Mouse (Mus musculus): ENCODE measurements at regions not wholly inside any gene's neighbourhood (a gene's known extent, or its start where the extent isn't known, plus 50 kb on each side); places are given as distances from the start of the nearest gene placed in this dataset.

DNA sequence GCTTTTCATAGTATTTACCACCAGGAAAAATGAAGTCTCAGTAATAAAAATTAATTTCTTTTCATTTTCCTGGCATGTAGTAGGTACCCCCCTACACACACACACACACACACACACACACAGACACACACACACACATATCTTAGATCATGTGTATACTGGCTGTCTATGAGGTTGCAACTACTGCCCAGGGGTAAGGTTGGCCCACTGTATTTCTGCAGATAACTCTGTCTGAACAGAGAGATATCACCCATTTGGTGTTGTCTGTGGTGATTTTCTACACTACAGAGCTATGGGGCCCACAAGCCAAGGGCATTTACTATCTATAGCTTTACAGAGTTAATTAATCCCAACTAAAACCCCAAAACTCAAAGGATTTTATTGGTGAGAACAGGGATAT, 188.9 kb downstream of the Car2 start:
- H3K36me3 ChIP-seq: no peaks in the 10 kb centered on the region
- no peaks in the 10 kb centered on the region for H3K9me3 ChIP-seq
- H3K4me1 ChIP-seq: no peaks in the 10 kb centered on the region
- H3K27ac ChIP-seq: no peak overlapping the region
- H3K9ac ChIP-seq: no peak overlapping the region
- ATAC-seq (ENCODE audit: insufficient number of reproducible peaks, insufficient read depth, low FRiP score, low TSS enrichment, low read depth): no peak
- H3K27me3 ChIP-seq: no peaks in the 10 kb centered on the region
- H3K4me2 ChIP-seq: no peak overlapping the region
- no peak overlapping the region for H3K4me3 ChIP-seq

DNA sequence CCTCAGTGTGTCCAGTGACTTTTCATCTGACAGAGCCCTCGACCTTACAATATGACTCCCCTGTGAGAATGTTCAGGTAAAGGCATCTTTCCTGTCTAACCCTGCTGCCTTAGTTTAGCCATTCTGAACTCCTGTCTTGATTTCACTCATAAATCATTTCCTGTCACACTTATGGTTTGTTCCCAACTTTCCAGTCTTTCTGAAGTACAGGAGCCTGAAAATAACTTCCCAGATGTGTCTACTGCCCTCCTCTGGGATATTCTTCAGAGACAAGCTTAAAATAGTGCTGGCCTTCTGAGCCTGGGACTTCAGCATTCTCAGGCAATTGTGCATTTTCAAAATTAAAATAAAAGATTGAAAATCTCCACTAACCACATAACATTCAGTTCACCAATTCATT, 204.1 kb downstream of the Car2 start:
- Histone ChIP-seq H3K4me2 (no peak overlapping the region), H3K4me1 (no peaks in the 10 kb centered on the region), H3K27me3 (no peaks in the 10 kb centered on the region), H3K9ac (no peak overlapping the region), H3K27ac (no peak overlapping the region), H3K36me3 (no peaks in the 10 kb centered on the region), H3K9me3 (no peaks in the 10 kb centered on the region), H3K4me3 (no peak overlapping the region)
- ATAC-seq (ENCODE audit: insufficient number of reproducible peaks, insufficient read depth, low FRiP score, low TSS enrichment, low read depth): no peak
- WGBS: 74% methylated on average over 1 of the region's 1 CpGs

DNA sequence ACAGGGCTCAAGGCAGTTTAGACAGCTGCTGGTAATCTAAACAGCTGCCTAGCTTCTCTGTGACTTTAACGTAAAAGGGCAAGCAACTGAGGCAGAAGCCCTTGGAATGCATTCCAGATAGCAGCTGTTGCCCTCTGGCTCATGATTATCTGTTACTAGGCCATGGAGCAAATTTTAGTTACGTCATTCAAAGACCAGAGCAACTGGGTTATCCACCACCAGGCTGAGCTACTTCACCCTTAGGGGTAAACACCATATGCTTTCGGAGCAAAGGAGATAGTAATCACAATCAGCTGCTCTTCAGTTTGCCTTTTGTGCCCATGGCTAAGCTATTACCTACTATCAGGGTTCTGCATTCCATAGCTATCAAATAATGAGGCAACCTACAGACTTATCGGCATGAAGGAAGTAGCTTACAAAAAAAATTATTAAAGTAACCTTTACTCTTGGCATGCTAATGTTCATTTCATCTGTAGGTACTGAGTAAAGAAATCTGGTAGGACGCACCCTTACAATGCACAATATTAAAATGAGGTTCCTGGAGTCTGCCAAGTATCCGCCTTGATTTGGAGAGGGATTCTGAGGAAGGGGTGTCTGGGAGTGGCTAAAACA, 212.2 kb downstream of the Car2 start:
- ATAC-seq (ENCODE audit: insufficient number of reproducible peaks, insufficient read depth, low FRiP score, low TSS enrichment, low read depth): no peak
- WGBS: 36% methylated on average over 6 of the region's 6 CpGs
- no peaks in the 10 kb centered on the region for H3K4me1 ChIP-seq
- H3K36me3 ChIP-seq: no peaks in the 10 kb centered on the region
- no peaks in the 10 kb centered on the region for H3K27me3 ChIP-seq
- no peak overlapping the region for H3K9ac ChIP-seq
- H3K27ac ChIP-seq: no peak overlapping the region
- no peak overlapping the region for H3K4me2 ChIP-seq
- H3K9me3 ChIP-seq: no peaks in the 10 kb centered on the region
- no peak overlapping the region for H3K4me3 ChIP-seq

DNA sequence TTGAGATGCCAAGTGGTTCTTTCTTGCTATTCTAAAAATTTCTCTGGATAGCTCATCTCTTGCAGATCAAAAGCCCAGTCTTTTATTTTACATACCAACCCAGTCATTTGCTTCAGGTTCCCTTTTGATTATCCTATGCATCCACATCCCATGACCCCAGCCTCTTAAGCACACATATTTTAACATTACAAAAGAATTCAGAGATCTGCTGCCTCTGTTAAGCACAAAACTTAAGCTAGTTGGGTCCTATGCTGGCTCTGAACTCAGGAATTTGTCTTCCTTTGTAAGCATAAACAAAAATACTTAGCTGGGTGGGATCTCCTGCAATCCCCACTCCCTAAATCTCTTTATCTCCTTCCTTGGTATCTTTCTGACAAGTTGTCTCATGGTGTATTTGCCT, 212.9 kb downstream of the Car2 start:
- no peak for ATAC-seq (ENCODE audit: insufficient number of reproducible peaks, insufficient read depth, low FRiP score, low TSS enrichment, low read depth)
- no peak overlapping the region for H3K27ac ChIP-seq
- H3K9ac ChIP-seq: no peak overlapping the region
- no peaks in the 10 kb centered on the region for H3K36me3 ChIP-seq
- H3K4me1 ChIP-seq: no peaks in the 10 kb centered on the region
- H3K27me3 ChIP-seq: no peaks in the 10 kb centered on the region
- H3K4me3 ChIP-seq: no peak overlapping the region
- no peaks in the 10 kb centered on the region for H3K9me3 ChIP-seq
- no peak overlapping the region for H3K4me2 ChIP-seq

DNA sequence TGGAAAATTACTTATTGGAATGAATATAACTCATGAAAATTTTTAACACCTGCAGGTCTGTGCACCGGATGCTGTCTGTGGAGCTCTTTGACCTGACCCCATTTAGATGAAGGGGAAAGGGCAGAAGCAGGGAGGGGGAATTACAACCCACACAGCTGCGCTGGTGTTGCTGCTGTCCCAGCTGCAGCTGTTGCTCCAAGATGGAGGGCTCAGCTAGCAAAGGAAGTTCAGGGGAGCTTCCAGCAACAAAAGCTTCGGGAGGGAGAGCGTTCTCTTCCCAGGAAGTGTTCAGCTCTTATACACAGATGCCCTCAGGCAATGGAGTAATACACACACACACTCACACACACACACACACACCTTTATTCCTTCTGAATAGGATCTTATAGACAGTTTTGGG, 219.6 kb downstream of the Car2 start:
- no peak overlapping the region for H3K4me3 ChIP-seq
- H3K9me3 ChIP-seq: no peaks in the 10 kb centered on the region
- H3K27me3 ChIP-seq: no peaks in the 10 kb centered on the region
- 17% methylated on average over 4 of the region's 4 CpGs for WGBS
- no peak overlapping the region for H3K27ac ChIP-seq
- H3K4me2 ChIP-seq: no peak overlapping the region
- no peak for ATAC-seq (ENCODE audit: insufficient number of reproducible peaks, insufficient read depth, low FRiP score, low TSS enrichment, low read depth)
- no peak overlapping the region for H3K9ac ChIP-seq
- no peaks in the 10 kb centered on the region for H3K36me3 ChIP-seq
- no peaks in the 10 kb centered on the region for H3K4me1 ChIP-seq

DNA sequence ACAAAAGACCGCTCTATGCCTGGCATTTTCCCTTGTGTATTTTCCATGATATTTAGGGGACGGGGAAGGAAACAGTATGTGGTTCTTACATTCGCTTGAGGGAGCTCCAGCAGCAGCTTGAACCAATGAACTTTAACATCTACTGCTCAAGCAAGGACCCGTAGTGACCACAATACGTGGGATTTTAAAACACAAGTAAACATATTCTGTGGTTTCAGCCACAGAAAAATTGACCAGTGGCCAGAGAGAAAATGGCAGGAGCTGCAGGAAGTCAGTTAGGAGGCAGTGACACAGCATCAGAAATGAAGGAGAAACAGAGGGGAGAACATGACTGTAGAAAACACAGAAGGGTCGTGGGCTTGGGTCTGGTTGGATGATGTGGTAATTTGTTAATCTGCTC, 220.2 kb downstream of the Car2 start:
- H3K4me1 ChIP-seq: no peaks in the 10 kb centered on the region
- no peaks in the 10 kb centered on the region for H3K27me3 ChIP-seq
- no peak for ATAC-seq (ENCODE audit: insufficient number of reproducible peaks, insufficient read depth, low FRiP score, low TSS enrichment, low read depth)
- no peak overlapping the region for H3K9ac ChIP-seq
- H3K4me3 ChIP-seq: no peak overlapping the region
- H3K9me3 ChIP-seq: no peaks in the 10 kb centered on the region
- no peak overlapping the region for H3K27ac ChIP-seq
- 79% methylated on average over 6 of the region's 6 CpGs for WGBS
- H3K4me2 ChIP-seq: no peak overlapping the region
- no peaks in the 10 kb centered on the region for H3K36me3 ChIP-seq

DNA sequence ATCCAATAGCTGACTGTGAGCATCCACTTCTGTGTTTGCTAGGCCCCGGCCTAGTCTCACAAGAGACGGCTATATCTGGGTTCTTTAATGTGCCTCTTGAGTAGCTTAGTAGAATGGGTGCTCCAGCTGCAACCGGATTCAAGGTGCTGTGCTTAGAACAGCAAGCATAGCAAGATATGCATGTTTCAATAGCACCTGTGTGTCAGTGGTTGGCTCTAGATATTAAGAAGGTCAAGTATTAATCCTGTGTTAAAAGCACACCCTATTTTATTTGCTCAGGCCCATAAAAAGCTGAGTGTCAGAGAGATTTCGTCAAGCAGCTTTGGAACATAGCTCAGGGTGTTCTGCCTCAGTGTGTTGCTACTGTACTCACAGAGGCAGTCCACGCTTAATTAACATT, 221.2 kb downstream of the Car2 start:
- no peak for ATAC-seq (ENCODE audit: insufficient number of reproducible peaks, insufficient read depth, low FRiP score, low TSS enrichment, low read depth)
- no peaks in the 10 kb centered on the region for H3K9me3 ChIP-seq

DNA sequence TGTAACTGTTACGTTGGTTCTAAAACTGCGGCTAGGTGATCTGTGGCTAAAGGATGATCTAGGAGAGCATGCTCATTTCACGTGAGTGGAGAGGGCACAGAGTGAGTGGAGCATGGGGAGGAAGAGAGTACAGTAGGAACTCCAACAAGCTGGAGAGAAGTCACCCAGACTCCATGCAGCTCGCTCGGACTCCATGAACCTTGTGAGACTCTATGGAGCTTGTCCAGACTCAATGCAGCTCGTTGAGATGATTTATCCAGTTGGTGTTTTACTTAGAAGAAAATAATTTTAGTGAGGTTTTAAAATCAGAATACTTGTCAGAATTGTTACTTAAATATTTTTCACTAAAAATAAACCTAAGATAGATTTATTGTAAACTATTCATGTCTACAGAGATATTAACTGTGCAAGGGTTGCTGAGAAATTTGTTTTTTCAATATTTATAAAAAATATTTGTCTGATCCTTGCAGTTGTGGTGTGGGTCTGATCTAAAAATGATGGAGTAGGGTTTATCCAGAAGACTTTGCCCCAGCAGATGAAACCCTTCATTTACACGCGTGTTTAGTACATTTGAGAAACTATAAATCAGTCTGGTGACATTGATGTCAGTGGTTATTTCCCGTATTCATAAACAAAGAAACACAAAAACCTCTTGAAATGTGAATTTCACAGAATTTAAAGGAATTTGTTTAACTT, 222.3 kb downstream of the Car2 start:
- H3K9me3 ChIP-seq: no peaks in the 10 kb centered on the region
- H3K36me3 ChIP-seq: no peaks in the 10 kb centered on the region
- H3K4me2 ChIP-seq: no peak overlapping the region
- H3K27me3 ChIP-seq: no peaks in the 10 kb centered on the region
- no peak overlapping the region for H3K27ac ChIP-seq
- H3K9ac ChIP-seq: no peak overlapping the region
- 90% methylated on average over 9 of the region's 9 CpGs for WGBS
- H3K4me3 ChIP-seq: no peak overlapping the region
- no peaks in the 10 kb centered on the region for H3K4me1 ChIP-seq
- ATAC-seq (ENCODE audit: insufficient number of reproducible peaks, insufficient read depth, low FRiP score, low TSS enrichment, low read depth): no peak

More for the DNA sequence above, 221.2 kb downstream of the Car2 start:
- Histone ChIP-seq H3K9ac (no peak overlapping the region), H3K4me3 (no peak overlapping the region), H3K4me2 (no peak overlapping the region), H3K36me3 (no peaks in the 10 kb centered on the region), H3K4me1 (no peaks in the 10 kb centered on the region), H3K27me3 (no peaks in the 10 kb centered on the region), H3K27ac (no peak overlapping the region)
- 92% methylated on average over 5 of the region's 5 CpGs for WGBS

DNA sequence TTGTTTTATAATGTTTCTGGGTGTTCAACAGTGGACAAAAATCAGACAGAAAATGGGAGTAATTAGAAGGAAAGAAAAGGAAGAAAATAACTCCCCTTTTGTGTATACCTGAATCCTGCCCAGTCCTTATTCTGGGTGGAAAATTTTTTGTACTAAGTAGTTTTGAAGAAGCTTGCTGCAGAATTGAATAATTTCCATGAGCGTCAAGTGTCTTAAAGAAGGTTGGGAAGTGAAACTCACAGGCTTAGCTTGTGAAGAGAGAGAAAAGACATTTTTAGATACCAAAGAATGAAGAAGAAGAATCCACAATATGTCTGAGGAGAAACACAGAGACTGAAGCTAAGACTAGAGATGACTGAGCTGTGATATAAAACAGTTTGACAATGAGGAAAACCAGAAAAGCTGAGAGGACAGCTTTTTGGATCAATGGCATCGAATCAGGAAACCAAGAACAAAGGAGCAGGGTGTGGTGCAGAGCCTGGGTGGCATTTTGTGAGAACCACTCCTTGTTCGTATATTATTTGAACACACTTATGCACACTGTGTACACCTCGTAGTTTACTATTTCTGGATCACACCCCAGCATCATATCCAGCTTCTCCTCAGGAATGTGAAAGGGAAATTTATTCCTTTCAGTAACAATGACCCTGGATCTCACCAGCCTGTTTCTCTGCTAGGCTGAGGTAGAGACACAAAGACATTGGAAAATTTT, 221.9 kb downstream of the Gm9733 start:
- no peaks in the 10 kb centered on the region for H3K4me1 ChIP-seq
- no peak overlapping the region for H3K4me2 ChIP-seq
- no peaks in the 10 kb centered on the region for H3K36me3 ChIP-seq
- ATAC-seq (ENCODE audit: insufficient number of reproducible peaks, insufficient read depth, low FRiP score, low TSS enrichment, low read depth): no peak
- no peaks in the 10 kb centered on the region for H3K27me3 ChIP-seq
- WGBS: 75% methylated on average over 4 of the region's 4 CpGs
- no peak overlapping the region for H3K9ac ChIP-seq
- H3K4me3 ChIP-seq: no peak overlapping the region
- no peaks in the 10 kb centered on the region for H3K9me3 ChIP-seq
- no peak overlapping the region for H3K27ac ChIP-seq

DNA sequence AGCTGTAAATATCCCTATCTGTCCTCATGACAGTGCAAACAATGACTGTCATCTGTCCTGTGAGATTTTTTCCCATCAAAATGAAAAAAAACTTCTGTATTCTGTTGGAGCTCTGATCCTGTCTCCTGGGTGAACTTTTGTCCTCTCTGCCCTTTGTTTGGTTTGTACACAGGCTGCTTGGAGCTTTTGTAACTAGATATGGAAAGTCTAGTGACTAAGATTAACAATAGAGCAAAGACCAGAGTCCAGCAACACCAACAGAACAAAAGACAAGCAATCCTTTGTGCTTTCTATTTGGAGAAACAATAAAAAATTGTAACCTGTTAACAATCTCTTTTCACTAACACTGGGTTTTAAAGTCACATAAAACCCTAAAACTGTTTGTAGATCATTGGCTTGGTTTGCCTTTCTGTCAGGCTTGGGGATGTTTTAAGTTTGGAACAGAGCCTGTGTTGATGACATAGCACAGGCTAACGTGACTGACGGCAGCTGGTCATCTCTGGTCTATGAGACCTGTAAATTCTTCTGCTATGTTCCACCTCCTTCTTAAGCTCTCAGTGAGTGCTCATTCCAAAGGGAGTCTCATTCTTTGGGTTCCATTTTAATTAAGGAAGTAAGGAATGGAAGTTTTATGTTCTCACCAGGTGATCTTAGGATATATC, 219.8 kb downstream of the Gm9733 start:
- Histone ChIP-seq H3K36me3 (no peaks in the 10 kb centered on the region), H3K9me3 (no peaks in the 10 kb centered on the region), H3K27ac (no peak overlapping the region), H3K4me1 (no peaks in the 10 kb centered on the region), H3K4me3 (no peak overlapping the region), H3K27me3 (no peaks in the 10 kb centered on the region), H3K4me2 (no peak overlapping the region), H3K9ac (no peak overlapping the region)
- ATAC-seq (ENCODE audit: insufficient number of reproducible peaks, insufficient read depth, low FRiP score, low TSS enrichment, low read depth): no peak
- 64% methylated on average over 2 of the region's 2 CpGs for WGBS

DNA sequence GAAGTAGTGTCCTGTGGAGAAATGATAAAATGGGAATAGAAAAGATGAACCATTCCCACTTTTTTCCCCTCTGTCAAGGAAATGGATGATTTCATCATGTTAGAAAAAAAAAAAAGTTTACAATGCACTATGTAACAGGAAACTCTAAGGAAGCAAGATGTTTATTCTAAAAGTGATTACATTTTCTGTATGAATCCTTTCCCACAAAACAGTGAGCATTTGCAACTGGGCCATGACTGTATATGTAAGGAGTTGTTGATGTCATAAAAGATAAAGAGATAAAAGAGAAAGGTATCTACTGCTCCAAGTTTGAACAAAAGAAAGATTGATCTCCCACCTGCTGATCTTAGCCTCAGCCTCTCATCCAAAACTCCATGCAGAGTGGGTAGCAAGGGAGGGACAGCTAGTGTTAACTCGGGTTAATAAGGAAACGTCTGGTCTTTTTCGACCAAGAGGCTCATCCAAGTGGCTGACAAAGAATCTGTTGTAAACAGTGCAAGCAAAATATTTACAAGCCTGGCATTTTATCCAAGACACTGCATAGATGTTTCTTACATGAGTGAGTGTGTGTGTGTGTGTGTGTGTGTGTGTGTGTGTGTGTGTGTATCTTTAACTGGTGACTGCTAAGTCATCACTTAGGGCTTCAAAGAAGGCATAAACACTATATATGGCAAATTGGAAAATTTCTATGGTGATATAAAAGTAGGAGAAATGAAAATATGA, 213.3 kb downstream of the Gm9733 start:
- Histone ChIP-seq H3K27ac (no peak overlapping the region), H3K4me2 (no peak overlapping the region), H3K27me3 (no peaks in the 10 kb centered on the region), H3K36me3 (no peaks in the 10 kb centered on the region), H3K9me3 (no peaks in the 10 kb centered on the region), H3K4me1 (no peaks in the 10 kb centered on the region), H3K9ac (no peak overlapping the region), H3K4me3 (no peak overlapping the region)
- WGBS: 31% methylated on average over 3 of the region's 3 CpGs
- ATAC-seq (ENCODE audit: insufficient number of reproducible peaks, insufficient read depth, low FRiP score, low TSS enrichment, low read depth): no peak
